Mouse (Mus musculus): ENCODE results near the gene Plekhg1. TPM values are rescaled to one million over a fixed set of nuclear protein-coding genes. Genes with fewer than 3 reads are reported as not detected.

Gene Plekhg1
- total RNA-seq, 4 experiments from 2014 or later = 9.2 to 15.2 (median 9.3) TPM

GRCm38 (mm10) chr10:3881179-3881578 is 141.0 kb downstream of the Plekhg1 start:
- no peak for DNase-seq (ENCODE audit: low spot score in 2 of 2)

GRCm38 (mm10) chr10:3888510-3888909 is 148.3 kb downstream of the Plekhg1 start:
- peak in 1 of 2 experiments; percentile 16 for DNase-seq (ENCODE audit: low spot score in 2 of 2)

- DNase-seq (ENCODE audit: low spot score in 2 of 2) = no peak
These were observed 151.5 kb downstream of the Plekhg1 start for GRCm38 (mm10) chr10:3891381-3892263.

GRCm38 (mm10) chr10:3892368-3892767 is 152.2 kb downstream of the Plekhg1 start:
- no peak for DNase-seq (ENCODE audit: low spot score in 2 of 2)

- DNase-seq (ENCODE audit: low spot score in 2 of 2) = no peak
These were observed 157.9 kb downstream of the Plekhg1 start for GRCm38 (mm10) chr10:3898068-3898467.

- no peak for DNase-seq (ENCODE audit: low spot score in 2 of 2)
These were observed 160.3 kb downstream of the Plekhg1 start for GRCm38 (mm10) chr10:3900416-3900956.

GRCm38 (mm10) chr10:3905747-3906146 is 165.6 kb downstream of the Plekhg1 start:
- DNase-seq (ENCODE audit: low spot score in 2 of 2) = no peak

- no peak for DNase-seq (ENCODE audit: low spot score in 2 of 2)
These were observed 173.9 kb downstream of the Plekhg1 start for GRCm38 (mm10) chr10:3914104-3914503.

- DNase-seq (ENCODE audit: low spot score in 2 of 2) = peak in 1 of 2 experiments; percentile 15
These were observed 180.4 kb downstream of the Plekhg1 start for GRCm38 (mm10) chr10:3920368-3921152.

- no peak for DNase-seq (ENCODE audit: low spot score in 2 of 2)
These were observed 187.9 kb downstream of the Plekhg1 start for GRCm38 (mm10) chr10:3928008-3928545.

GRCm38 (mm10) chr10:3931831-3932230 is 191.7 kb downstream of the Plekhg1 start:
- no peak for DNase-seq (ENCODE audit: low spot score in 2 of 2)

GRCm38 (mm10) chr10:3933311-3933940 is 193.3 kb downstream of the Plekhg1 start:
- no peak for DNase-seq (ENCODE audit: low spot score in 2 of 2)

- DNase-seq (ENCODE audit: low spot score in 2 of 2) = no peak
These were observed 196.7 kb downstream of the Plekhg1 start for GRCm38 (mm10) chr10:3936864-3937263.

GRCm38 (mm10) chr10:3939895-3940595 is 199.9 kb downstream of the Plekhg1 start:
- DNase-seq (ENCODE audit: low spot score in 2 of 2) = no peak

GRCm38 (mm10) chr10:3940596-3940975 is 200.4 kb downstream of the Plekhg1 start:
- no peak for DNase-seq (ENCODE audit: low spot score in 2 of 2)

- DNase-seq (ENCODE audit: low spot score in 2 of 2) = no peak
These were observed 201.0 kb downstream of the Plekhg1 start for GRCm38 (mm10) chr10:3941054-3941757.

- DNase-seq (ENCODE audit: low spot score in 2 of 2) = no peak
These were observed 202.1 kb downstream of the Plekhg1 start for GRCm38 (mm10) chr10:3942289-3942688.

- DNase-seq (ENCODE audit: low spot score in 2 of 2) = no peak
These were observed 203.6 kb downstream of the Plekhg1 start for GRCm38 (mm10) chr10:3943492-3944395.

GRCm38 (mm10) chr10:3946871-3947270 is 206.7 kb downstream of the Plekhg1 start:
- no peak for DNase-seq (ENCODE audit: low spot score in 2 of 2)

All from left cerebral cortex, adult 8-10 months (tissue).